Mouse (Mus musculus) thymus, postnatal 10 days (tissue): Measurements from ENCODE around the gene Sapcd1.
"Not testable (repeated sequence)": the region's sequence is repeated elsewhere in the genome, so short reads cannot be mapped to it uniquely, and the experiment has no call there.

ENCODE experiments used
- DNase-seq, 2 experiments: peaks; one replicate each; pipeline ENCODE4 v3.0.0; 2021; ENCODE audit warnings: low spot score in 2 of 2

Gene Sapcd1

GRCm38 (mm10) chr17:35052271-35052798, 24.5 kb upstream of the Sapcd1 start:
- DNase-seq, result no peak

- DNase-seq, result peak; percentile 69 to 72
These were observed 23.6 kb upstream of the Sapcd1 start for GRCm38 (mm10) chr17:35051156-35052086.

- DNase-seq, result peak; percentile 75 to 77
These were observed 22.4 kb upstream of the Sapcd1 start for GRCm38 (mm10) chr17:35050126-35050750.

- DNase-seq, result peak; percentile 66 to 67
These were observed 21.8 kb upstream of the Sapcd1 start, which contains the start of gene Clic1 for GRCm38 (mm10) chr17:35049561-35050016. Gene Clic1 (plus strand): TSS chr17:35049966.

GRCm38 (mm10) chr17:35048932-35049440, 21.2 kb upstream of the Sapcd1 start:
- no peak for DNase-seq

- DNase-seq, result peak in 1 of 2 experiments; percentile 50
These were observed 20.5 kb upstream of the Sapcd1 start for GRCm38 (mm10) chr17:35048149-35048931.

- no peak for DNase-seq
These were observed 19.9 kb upstream of the Sapcd1 start for GRCm38 (mm10) chr17:35047688-35048087.

GRCm38 (mm10) chr17:35046681-35047455, 19.1 kb upstream of the Sapcd1 start, which contains the start of gene Msh5:
Gene Msh5 (minus strand): TSS chr17:35046745.
- DNase-seq, result peak; percentile 96 to 97

- no peak for DNase-seq
These were observed 18.2 kb upstream of the Sapcd1 start for GRCm38 (mm10) chr17:35045807-35046680.

- DNase-seq, result no peak
These were observed 17.3 kb upstream of the Sapcd1 start for GRCm38 (mm10) chr17:35044904-35045806.

GRCm38 (mm10) chr17:35043794-35044193, 16.0 kb upstream of the Sapcd1 start:
- no peak for DNase-seq

GRCm38 (mm10) chr17:35039121-35039873, 11.5 kb upstream of the Sapcd1 start:
- DNase-seq, result no peak

GRCm38 (mm10) chr17:35034896-35035295, 7.1 kb upstream of the Sapcd1 start:
- DNase-seq, result no peak

GRCm38 (mm10) chr17:35033703-35034102, 5.9 kb upstream of the Sapcd1 start:
- not testable (repeated sequence) for DNase-seq

GRCm38 (mm10) chr17:35032323-35032870, 4.6 kb upstream of the Sapcd1 start:
- DNase-seq, result no peak

- no peak for DNase-seq
These were observed 4.1 kb upstream of the Sapcd1 start for GRCm38 (mm10) chr17:35031880-35032279.

- no peak for DNase-seq
These were observed 3.5 kb upstream of the Sapcd1 start for GRCm38 (mm10) chr17:35031272-35031671.
